34 mouse cellular contexts compared by ENCODE assay signal in genomic region chr8:128561016-128561415, GRCm38 (mm10).
"Had no signal": no experiment of that assay in that cellular context is flagged by ENCODE, and none has a peak within 500 bp of the region (broad histone marks: within the 10 kb centered on the region; RNA-seq: fewer than 3 reads in every experiment).

No protein-coding gene starts in this region.

- H3K4me1 ChIP-seq: hindbrain, embryonic 12.5 days; hindbrain, embryonic 15.5 days; intestine, embryonic 15.5 days had no signal

- H3K9me3 ChIP-seq: heart, embryonic 10.5 days; heart, embryonic 15.5 days; hindbrain, embryonic 10.5 days; hindbrain, embryonic 12.5 days; hindbrain, embryonic 13.5 days; hindbrain, embryonic 15.5 days; intestine, embryonic 15.5 days; kidney, embryonic 15.5 days had no signal

- DNase-seq: heart, postnatal 10 days; heart, postnatal 14 days; heart, postnatal 36 days; heart, postnatal 4 days; kidney, adult 11 months; kidney, adult 18-20 months; kidney, adult 2 months; kidney, adult 8-10 months; kidney, adult 9 months; kidney, postnatal 10 days; kidney, postnatal 14 days; kidney, postnatal 25 days; kidney, postnatal 36 days; kidney, postnatal 4 days; layer of hippocampus, adult 9-11 months; layer of hippocampus, postnatal 36 days had no signal

- H3K4me3 ChIP-seq: heart, embryonic 10.5 days; heart, embryonic 15.5 days; hindbrain, embryonic 10.5 days; hindbrain, embryonic 12.5 days; hindbrain, embryonic 13.5 days; hindbrain, embryonic 15.5 days; intestine, embryonic 15.5 days; kidney, embryonic 15.5 days; layer of hippocampus, adult 2 months; left cerebral cortex, adult 2 months had no signal

- H3K27ac ChIP-seq: heart, embryonic 10.5 days; heart, embryonic 15.5 days; hindbrain, embryonic 10.5 days; hindbrain, embryonic 12.5 days; hindbrain, embryonic 13.5 days; hindbrain, embryonic 14.5 days; hindbrain, embryonic 15.5 days; hindbrain, postnatal 0 days; intestine, embryonic 15.5 days; kidney, embryonic 15.5 days; kidney, postnatal 0 days; layer of hippocampus, adult 2 months; left cerebral cortex, adult 2 months had no signal

- H3K36me3 ChIP-seq: heart, embryonic 10.5 days; heart, embryonic 15.5 days; hindbrain, embryonic 10.5 days; hindbrain, embryonic 12.5 days; hindbrain, embryonic 13.5 days; hindbrain, embryonic 15.5 days; intestine, embryonic 15.5 days; kidney, embryonic 15.5 days had no signal

- H3K4me2 ChIP-seq: heart, embryonic 11.5 days; heart, embryonic 15.5 days; hindbrain, embryonic 12.5 days; hindbrain, embryonic 13.5 days; hindbrain, embryonic 14.5 days; hindbrain, embryonic 15.5 days; intestine, embryonic 15.5 days; kidney, embryonic 15.5 days had no signal

- ATAC-seq: hindbrain, embryonic 16.5 days; hindbrain, postnatal 0 days; inflammation-experienced regulatory T-cells, adult 6 months; intestine, embryonic 15.5 days; intestine, embryonic 16.5 days; intestine, postnatal 0 days had no signal

- H3K27me3 ChIP-seq: heart, embryonic 15.5 days; hindbrain, embryonic 12.5 days; hindbrain, embryonic 13.5 days; hindbrain, embryonic 15.5 days; intestine, embryonic 15.5 days; kidney, embryonic 15.5 days had no signal

- H3K9ac ChIP-seq: heart, embryonic 15.5 days; hindbrain, embryonic 12.5 days; hindbrain, embryonic 13.5 days; hindbrain, embryonic 14.5 days; hindbrain, embryonic 15.5 days; intestine, embryonic 15.5 days; kidney, embryonic 15.5 days had no signal
